Mouse (Mus musculus): ENCODE data around the gene Mbnl3.
A peak's percentile ranks its signal among the peaks of the same experiment; 100 is the strongest.

Gene Mbnl3

DNA sequence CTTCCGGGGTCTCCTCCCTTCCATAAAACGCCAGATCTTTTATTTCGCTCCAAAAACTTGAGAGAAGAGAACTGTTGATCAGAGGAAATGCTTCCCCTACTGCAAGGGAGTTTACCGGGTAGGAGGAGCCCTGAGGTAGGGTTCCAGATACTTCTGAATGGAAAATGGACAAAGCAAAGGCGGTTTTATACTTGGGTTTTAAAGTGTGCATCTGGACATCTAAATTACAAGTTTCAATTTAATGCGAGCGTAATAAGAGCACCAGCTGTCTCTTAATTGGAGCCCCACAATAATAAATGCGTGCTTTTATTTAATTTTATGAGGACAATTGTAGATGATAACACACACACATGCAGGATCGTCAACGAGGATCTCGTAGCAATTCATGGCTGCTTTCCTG lies at the start of gene Mbnl3:
TSS of gene Mbnl3 (minus strand) at position 101 of the 400 bp plus-strand sequence.
- DNase-seq (ENCODE audit: low spot score in 2 of 2), result no peak

DNA sequence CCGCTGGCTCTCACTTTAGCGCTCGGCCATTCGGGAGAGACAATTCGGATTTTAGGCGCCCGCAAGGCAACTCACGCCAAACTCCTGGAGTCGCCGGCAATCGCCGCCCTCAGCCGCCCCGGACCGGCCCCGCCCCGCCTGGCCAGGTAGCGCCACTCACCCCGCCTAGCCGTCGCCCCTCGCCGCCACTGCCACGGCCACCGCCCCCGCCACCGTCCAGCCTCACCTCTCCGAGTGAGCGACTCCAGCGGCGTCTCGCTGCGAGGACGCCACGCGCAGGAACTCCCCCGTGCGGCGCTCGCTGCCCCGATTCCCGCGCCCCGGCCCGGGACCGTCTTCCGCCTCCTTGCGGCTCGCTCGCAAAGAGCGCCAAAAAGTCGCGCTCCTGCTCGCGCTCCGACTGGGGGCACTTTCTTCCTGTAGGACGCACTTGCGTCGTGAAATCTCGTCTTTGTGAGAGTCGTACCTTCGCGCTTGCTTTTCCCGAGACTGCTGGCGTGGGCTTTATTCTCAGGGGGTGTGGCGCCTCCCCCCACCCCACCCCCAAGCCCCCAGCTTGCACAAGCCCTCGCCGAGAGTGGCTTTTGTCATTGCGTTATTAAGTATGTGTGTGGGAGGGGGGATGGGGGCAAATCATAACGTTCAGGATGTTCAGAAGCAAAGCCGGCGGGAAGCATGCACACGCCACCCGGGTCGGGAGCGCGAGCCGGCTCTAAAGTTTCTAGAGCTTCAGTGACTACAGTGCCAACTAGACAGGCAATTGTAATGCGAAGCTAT lies 596 bp downstream of the Mbnl3 start:
- peak; percentile 29 to 41 for DNase-seq (ENCODE audit: low spot score in 2 of 2)

GRCm38 (mm10) chrX:51204626-51205547 lies 1.4 kb downstream of the Mbnl3 start:
- peak; percentile 57 to 74 for DNase-seq (ENCODE audit: low spot score in 2 of 2)

- DNase-seq (ENCODE audit: low spot score in 2 of 2), result no peak
Observed at GRCm38 (mm10) chrX:51197012-51197411, 9.3 kb downstream of the Mbnl3 start.

DNA sequence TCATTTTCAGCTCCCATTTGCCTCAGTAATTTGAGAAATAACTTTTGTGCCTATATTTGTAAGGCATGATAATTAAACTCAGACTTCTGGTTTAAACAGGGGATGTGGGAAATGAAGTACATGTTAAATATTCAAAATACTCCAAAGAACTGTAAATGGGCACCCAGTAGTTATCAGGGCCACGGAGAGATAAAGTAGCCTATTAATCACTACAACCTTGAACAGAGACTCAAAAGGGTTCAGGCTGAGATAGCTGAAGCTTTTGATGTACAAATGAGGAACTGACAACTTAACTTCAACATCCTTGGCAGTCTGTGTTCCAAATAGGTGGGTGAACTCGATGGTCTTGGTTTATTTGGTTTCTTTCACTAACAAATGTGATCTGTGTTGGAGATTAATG lies 34.4 kb downstream of the Mbnl3 start:
- no peak for DNase-seq (ENCODE audit: low spot score in 2 of 2)

DNA sequence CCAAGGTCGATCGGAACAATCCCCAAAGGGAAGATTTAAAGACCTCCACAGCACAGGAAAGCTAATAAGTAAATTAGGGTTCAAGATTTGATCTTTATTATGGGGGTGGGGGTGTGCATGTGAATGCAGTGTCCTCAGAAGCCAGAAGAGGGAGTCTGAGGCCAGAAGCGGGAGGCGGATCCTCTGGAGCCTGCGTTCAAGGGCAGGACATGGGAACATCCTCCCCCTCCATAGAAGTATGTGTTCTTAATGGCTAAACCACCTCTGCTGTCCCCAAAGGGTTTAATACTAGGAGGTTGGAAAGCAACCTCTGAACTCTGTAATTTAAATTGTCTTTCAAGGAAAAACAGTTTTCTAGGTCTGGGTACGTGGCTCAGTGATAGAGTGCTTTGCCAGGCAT lies 34.9 kb downstream of the Mbnl3 start:
- DNase-seq (ENCODE audit: low spot score in 2 of 2), result no peak

DNA sequence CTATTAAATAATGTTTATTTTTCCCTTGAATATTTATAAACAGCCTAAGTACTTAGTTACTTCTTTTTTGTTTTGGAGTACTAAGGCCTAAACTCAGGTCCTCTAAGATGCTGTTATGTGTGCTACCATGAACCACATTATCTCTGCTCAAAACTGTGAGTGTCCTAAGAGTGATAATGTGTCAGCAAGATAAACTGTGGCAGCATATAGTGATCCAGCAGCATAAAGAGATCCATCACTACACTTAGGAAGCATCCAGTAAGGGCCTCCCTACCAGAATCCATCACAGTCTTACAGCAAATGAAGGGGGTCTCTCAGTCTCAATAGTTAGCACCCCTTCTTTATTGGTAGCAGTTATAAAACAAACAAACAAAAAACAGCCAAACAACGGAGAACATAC lies 35.9 kb downstream of the Mbnl3 start:
- DNase-seq (ENCODE audit: low spot score in 2 of 2), result no peak

- no peak for DNase-seq (ENCODE audit: low spot score in 2 of 2)
Observed at GRCm38 (mm10) chrX:51169476-51170045, 36.8 kb downstream of the Mbnl3 start.

- DNase-seq (ENCODE audit: low spot score in 2 of 2), result no peak
Observed at GRCm38 (mm10) chrX:51167976-51168375, 38.4 kb downstream of the Mbnl3 start.

DNA sequence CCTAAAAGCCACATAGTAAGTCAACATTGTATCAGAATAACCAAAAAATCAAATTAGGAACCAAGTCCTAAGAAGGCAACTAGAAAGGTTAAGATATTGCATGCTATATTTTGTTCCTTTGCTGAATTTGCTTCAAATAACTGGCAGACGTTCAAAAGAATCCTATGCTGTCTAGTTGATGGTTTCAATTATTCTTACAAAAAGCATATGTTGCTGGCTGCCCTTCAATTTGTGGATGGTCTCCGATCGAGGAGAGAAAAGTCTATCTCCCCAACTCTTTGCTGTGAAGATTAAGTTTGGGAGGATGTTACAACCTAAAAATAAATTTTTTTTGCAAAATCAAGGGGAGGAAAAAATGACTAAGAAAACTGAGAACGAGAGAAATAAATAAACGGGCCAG lies 41.6 kb downstream of the Mbnl3 start:
- DNase-seq (ENCODE audit: low spot score in 2 of 2), result no peak

DNA sequence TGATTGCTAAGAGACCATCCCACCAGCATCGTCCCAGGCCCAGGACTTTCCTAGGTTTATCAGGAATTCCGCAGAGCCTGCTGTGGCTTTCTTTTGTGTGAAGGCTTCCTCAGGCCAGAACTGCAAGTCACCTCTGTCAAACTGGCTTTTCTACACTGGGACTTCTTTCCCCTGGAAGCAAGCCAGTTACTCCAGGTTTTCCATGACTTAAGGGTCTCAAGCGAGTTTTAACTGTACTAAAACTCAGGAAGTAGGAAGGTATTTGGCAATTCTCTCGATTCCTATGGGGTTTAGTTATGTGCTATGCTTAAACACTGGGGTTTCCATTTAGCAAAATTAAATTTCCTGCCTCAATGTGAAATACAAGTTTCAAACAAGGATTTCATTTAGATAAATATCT lies 57.9 kb downstream of the Mbnl3 start:
- DNase-seq (ENCODE audit: low spot score in 2 of 2), result no peak

- DNase-seq (ENCODE audit: low spot score in 2 of 2), result peak in 1 of 2 experiments; percentile 0
Observed at GRCm38 (mm10) chrX:51146351-51146750, 60.0 kb downstream of the Mbnl3 start.

- DNase-seq (ENCODE audit: low spot score in 2 of 2), result no peak
Observed at GRCm38 (mm10) chrX:51140055-51140454, 66.3 kb downstream of the Mbnl3 start.

DNA sequence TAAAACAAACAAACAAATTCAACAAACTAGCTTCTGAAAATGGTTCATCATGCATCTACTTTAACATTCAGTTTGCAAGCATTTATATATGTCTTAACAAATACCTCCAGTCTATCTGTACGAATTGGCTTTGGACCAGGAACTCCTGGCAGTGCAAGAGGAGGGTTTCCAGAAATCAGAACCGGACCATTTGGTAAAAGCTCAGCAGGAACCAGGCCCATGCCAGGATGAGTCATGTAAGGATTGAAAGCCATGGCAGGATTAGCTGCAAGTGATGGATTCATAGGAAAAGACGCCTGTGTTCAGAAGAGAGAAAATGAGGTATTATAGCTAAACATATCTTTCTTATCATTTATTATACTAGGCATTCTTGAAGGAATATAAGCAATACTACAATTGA lies 75.0 kb downstream of the Mbnl3 start:
- no peak for DNase-seq (ENCODE audit: low spot score in 2 of 2)

GRCm38 (mm10) chrX:51102748-51103147 lies 103.6 kb downstream of the Mbnl3 start:
- DNase-seq (ENCODE audit: low spot score in 2 of 2), result no peak

DNA sequence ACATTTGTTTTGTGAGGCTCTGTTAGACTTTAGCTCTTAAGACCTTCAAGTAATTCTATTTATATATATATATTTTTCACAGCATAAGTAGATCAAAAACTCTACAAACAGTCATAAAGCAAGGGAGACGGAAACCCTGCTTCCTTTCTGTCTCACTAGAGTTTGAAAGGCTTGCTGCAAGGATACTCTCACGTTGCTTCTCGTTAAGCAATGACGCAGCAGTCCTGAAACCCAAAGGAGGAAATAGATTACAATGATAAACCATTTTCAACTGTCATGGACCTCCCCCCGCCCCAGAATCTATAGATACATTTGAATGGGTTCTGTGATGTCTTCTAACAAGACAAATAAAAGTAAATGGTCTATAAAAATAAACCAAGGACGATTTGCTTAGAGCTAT lies 121.4 kb downstream of the Mbnl3 start:
- no peak for DNase-seq (ENCODE audit: low spot score in 2 of 2)

DNA sequence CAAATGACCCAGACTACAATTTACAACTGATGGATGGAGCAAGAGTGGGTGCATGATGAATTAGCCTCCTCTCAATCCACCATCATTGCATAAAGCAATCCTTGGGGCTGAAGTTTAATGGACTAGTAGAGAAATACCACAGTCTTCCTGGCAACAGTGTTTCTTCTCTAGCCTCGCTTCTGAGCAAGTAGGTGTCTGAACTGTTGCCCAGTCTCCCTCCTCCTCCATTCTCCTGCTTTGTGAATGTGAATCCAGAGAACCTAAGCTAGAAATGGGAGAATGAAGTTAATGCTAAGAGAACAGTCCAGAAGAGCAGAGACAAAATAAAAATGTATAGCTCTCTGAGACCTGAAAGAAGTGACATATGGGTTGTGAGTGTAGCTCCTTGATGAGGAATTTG lies 122.1 kb downstream of the Mbnl3 start:
- DNase-seq (ENCODE audit: low spot score in 2 of 2), result no peak

GRCm38 (mm10) chrX:51076744-51077143 lies 129.6 kb downstream of the Mbnl3 start:
- DNase-seq (ENCODE audit: low spot score in 2 of 2), result peak in 1 of 2 experiments; percentile 13
